Mouse (Mus musculus): ENCODE measurements at regions not wholly inside any gene's neighbourhood (a gene's known extent, or its start where the extent isn't known, plus 50 kb on each side); places are given as distances from the start of the nearest gene placed in this dataset.

GRCm38 (mm10) chr5:106789136-106789535, 92.0 kb upstream of the Zfp644 start:
- WGBS, result 46% methylated on average over 3 of the region's 3 CpGs
- H3K27ac ChIP-seq (ENCODE audit: insufficient read depth, low read depth, low read length), result no peak overlapping the region
- no peak overlapping the region for H3K4me3 ChIP-seq (ENCODE audit: insufficient read depth, low read depth, low read length)
- peaks cover 2% of the 10 kb centered on the region; the same call in 1 of the 2 replicates for H3K4me1 ChIP-seq (ENCODE audit: control insufficient read depth, insufficient read depth, low read length)
- TF ChIP-seq CTCF (IDR thresholded peaks at IDR 0.05; ENCODE audit: insufficient read depth, low read depth, low read length), result no peak
- no peak for TF ChIP-seq POLR2A (IDR thresholded peaks at IDR 0.05; ENCODE audit: insufficient read depth, low read depth, low read length)

DNA sequence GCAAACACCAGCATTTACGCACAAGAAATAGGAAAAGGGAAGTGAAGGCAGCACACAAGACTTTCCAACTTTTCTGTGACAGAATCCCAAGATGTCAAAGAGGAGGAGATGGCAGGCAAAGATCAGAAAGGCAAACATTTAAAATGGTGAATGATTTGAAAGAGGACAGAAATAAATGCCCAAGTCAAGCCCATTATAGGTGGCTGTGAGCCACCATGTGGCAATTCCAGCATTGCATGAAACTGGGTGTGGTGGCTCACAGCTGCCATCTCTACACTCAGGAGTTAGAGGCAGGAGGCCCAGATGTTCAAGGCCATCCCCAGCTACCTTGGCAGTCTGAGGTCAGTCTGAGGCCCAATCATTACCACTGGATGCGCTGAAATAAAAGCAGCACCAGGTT, 88.0 kb upstream of the Zfp644 start:
- H3K4me3 ChIP-seq (ENCODE audit: insufficient read depth, low read depth, low read length), result no peak overlapping the region
- TF ChIP-seq CTCF (IDR thresholded peaks at IDR 0.05; ENCODE audit: insufficient read depth, low read depth, low read length) (no peak), POLR2A (IDR thresholded peaks at IDR 0.05; ENCODE audit: insufficient read depth, low read depth, low read length) (no peak)
- peaks cover 6% of the 10 kb centered on the region; the same call in 1 of the 2 replicates for H3K4me1 ChIP-seq (ENCODE audit: control insufficient read depth, insufficient read depth, low read length)
- WGBS, result 90% methylated on average over 2 of the region's 2 CpGs
- no peak overlapping the region for H3K27ac ChIP-seq (ENCODE audit: insufficient read depth, low read depth, low read length)

GRCm38 (mm10) chr5:106783864-106784609, 87.0 kb upstream of the Zfp644 start:
- Histone ChIP-seq H3K4me3 (ENCODE audit: insufficient read depth, low read depth, low read length) (no peak overlapping the region), H3K27ac (ENCODE audit: insufficient read depth, low read depth, low read length) (no peak overlapping the region), H3K4me1 (ENCODE audit: control insufficient read depth, insufficient read depth, low read length) (peaks cover 6% of the 10 kb centered on the region; the same call in 1 of the 2 replicates)
- 23% methylated on average over 11 of the region's 11 CpGs for WGBS
- no peak for TF ChIP-seq POLR2A (IDR thresholded peaks at IDR 0.05; ENCODE audit: insufficient read depth, low read depth, low read length)
- no peak for TF ChIP-seq CTCF (IDR thresholded peaks at IDR 0.05; ENCODE audit: insufficient read depth, low read depth, low read length)

DNA sequence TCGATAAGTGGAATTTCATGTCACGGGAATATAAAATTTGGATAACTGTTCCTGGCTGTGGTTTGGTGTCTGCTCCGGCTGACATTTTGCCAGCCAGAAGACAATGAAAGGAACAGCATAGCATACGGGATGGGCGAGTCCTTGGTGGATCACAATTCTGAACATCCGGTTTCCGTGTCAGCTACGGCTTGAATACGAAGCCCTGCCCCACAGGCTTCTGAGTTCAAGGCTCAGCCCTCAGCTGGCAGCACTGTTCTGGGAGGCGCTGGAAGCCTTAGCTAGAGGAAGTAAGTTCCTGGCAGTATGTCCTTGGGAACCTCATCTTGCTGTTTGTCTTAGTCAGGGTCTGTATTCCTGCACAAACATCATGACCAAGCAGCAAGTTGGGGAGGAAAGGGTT, 83.7 kb upstream of the Zfp644 start:
- peaks cover 6% of the 10 kb centered on the region; the same call in 1 of the 2 replicates for H3K4me1 ChIP-seq (ENCODE audit: control insufficient read depth, insufficient read depth, low read length)
- no peak overlapping the region for H3K27ac ChIP-seq (ENCODE audit: insufficient read depth, low read depth, low read length)
- WGBS, result 95% methylated on average over 10 of the region's 10 CpGs
- H3K4me3 ChIP-seq (ENCODE audit: insufficient read depth, low read depth, low read length), result no peak overlapping the region
- no peak for TF ChIP-seq POLR2A (IDR thresholded peaks at IDR 0.05; ENCODE audit: insufficient read depth, low read depth, low read length)

- WGBS, result 76% methylated on average over 8 of the region's 8 CpGs
- H3K4me1 ChIP-seq (ENCODE audit: control insufficient read depth, insufficient read depth, low read length), result no peaks in the 10 kb centered on the region
- H3K4me3 ChIP-seq (ENCODE audit: insufficient read depth, low read depth, low read length), result no peak overlapping the region
- TF ChIP-seq POLR2A (IDR thresholded peaks at IDR 0.05; ENCODE audit: insufficient read depth, low read depth, low read length) (no peak), CTCF (IDR thresholded peaks at IDR 0.05; ENCODE audit: insufficient read depth, low read depth, low read length) (no peak)
- H3K27ac ChIP-seq (ENCODE audit: insufficient read depth, low read depth, low read length), result no peak overlapping the region
Measured at GRCm38 (mm10) chr5:106778176-106778781, 81.2 kb upstream of the Zfp644 start.

DNA sequence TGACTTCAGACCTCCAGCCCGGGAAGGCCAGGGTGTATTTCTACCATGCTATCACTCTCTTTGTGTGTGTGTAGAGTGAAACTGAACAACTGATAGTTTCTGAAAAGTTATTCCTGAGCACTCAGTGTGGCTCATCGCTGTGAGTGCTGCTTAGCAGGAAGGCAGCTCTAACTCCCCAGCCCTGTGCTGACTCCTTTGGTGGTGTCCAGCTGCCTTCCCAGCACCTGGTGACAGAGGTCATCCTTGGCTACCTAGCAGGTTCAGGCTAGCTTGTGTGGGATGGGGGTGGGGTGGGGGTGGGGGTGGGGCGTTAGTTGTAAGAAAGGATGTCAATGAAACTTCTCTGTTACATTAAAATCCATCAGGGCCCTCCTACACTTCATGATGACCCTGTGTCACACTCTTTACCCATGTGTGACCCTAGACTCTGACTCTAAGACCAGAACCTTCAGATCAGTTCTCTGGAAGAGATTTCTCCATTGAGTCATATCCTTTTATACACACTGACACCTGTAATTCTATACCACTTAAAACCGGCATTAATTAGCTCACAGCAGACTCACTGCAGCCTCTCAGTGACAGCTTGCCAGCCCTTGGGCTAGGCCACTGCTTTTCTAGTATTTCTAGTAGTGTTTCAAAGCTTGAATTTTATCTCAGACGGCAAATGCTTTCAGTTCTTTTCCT, 78.1 kb upstream of the Zfp644 start:
- H3K4me3 ChIP-seq (ENCODE audit: insufficient read depth, low read depth, low read length), result no peak overlapping the region
- 67% methylated on average over 5 of the region's 5 CpGs for WGBS
- no peaks in the 10 kb centered on the region for H3K4me1 ChIP-seq (ENCODE audit: control insufficient read depth, insufficient read depth, low read length)
- TF ChIP-seq CTCF (IDR thresholded peaks at IDR 0.05; ENCODE audit: insufficient read depth, low read depth, low read length) (no peak), POLR2A (IDR thresholded peaks at IDR 0.05; ENCODE audit: insufficient read depth, low read depth, low read length) (no peak)
- H3K27ac ChIP-seq (ENCODE audit: insufficient read depth, low read depth, low read length), result no peak overlapping the region

DNA sequence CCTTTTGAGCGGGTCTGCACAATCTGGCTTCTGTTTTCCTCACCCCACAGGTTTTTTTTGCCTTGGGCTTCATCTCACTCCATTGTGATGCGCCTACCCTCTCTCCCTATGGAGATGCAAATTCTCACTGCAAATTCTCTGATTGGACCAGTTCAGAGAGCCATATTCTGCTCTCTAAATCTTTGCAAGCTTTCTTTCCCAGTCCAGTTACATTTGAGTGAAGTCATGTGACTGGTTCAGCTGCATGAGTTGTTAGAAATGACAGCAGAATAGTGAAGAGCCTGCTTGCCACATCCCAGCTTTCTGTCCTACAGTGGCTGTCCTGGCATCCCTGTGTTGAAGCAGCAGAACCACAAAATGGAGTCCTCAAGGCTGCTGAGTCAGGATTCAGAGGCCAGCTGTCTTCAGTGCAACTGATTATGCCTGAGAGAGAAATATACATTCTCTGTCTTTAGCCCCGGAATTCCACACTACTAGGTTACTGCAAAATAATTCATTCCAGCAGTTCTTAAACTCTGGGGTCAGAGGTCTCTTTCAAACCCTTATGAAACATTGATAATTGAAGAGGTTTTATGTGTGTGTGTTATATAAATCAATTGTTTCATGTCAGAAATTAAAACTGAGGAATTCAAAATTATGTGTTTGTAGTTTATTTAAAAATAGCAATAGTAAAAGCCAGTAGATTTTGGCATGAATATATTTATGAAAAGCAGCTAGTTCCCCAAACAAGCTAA, 76.3 kb upstream of the Zfp644 start:
- H3K4me3 ChIP-seq (ENCODE audit: insufficient read depth, low read depth, low read length), result no peak overlapping the region
- H3K27ac ChIP-seq (ENCODE audit: insufficient read depth, low read depth, low read length), result no peak overlapping the region
- TF ChIP-seq CTCF (IDR thresholded peaks at IDR 0.05; ENCODE audit: insufficient read depth, low read depth, low read length), result no peak
- no peak for TF ChIP-seq POLR2A (IDR thresholded peaks at IDR 0.05; ENCODE audit: insufficient read depth, low read depth, low read length)
- H3K4me1 ChIP-seq (ENCODE audit: control insufficient read depth, insufficient read depth, low read length), result no peaks in the 10 kb centered on the region
- WGBS, result 56% methylated on average over 3 of the region's 3 CpGs

- H3K27ac ChIP-seq (ENCODE audit: insufficient read depth, low read depth, low read length), result no peak overlapping the region
- 94% methylated on average over 1 of the region's 1 CpGs for WGBS
- H3K4me3 ChIP-seq (ENCODE audit: insufficient read depth, low read depth, low read length), result no peak overlapping the region
- H3K4me1 ChIP-seq (ENCODE audit: control insufficient read depth, insufficient read depth, low read length), result no peaks in the 10 kb centered on the region
- TF ChIP-seq CTCF (IDR thresholded peaks at IDR 0.05; ENCODE audit: insufficient read depth, low read depth, low read length), result no peak
- no peak for TF ChIP-seq POLR2A (IDR thresholded peaks at IDR 0.05; ENCODE audit: insufficient read depth, low read depth, low read length)
Measured at GRCm38 (mm10) chr5:106771029-106771428, 73.9 kb upstream of the Zfp644 start.
